Mouse (Mus musculus) retina, adult 2 months (tissue): ENCODE measurements around the gene Vmn1r236.

ENCODE experiments used
- DNase-seq: peaks from one replicate; pipeline ENCODE4 v3.0.0-alpha.2; 2012; ENCODE audit warnings: low read depth, low spot score

Gene Vmn1r236

GRCm38 (mm10) chr17:21282642-21283041 lies at the start of gene Vmn1r236:
Vmn1r236 (plus strand) TSS chr17:21282942.
- no peak for DNase-seq

- no peak for DNase-seq
Measured at GRCm38 (mm10) chr17:21256111-21256510, 26.6 kb upstream of the Vmn1r236 start, which contains the start of gene Vmn1r235. Vmn1r235 (plus strand) TSS chr17:21256411.

- DNase-seq, result peak; percentile 20
Measured at GRCm38 (mm10) chr17:21272103-21272502, 10.6 kb upstream of the Vmn1r236 start.

DNA sequence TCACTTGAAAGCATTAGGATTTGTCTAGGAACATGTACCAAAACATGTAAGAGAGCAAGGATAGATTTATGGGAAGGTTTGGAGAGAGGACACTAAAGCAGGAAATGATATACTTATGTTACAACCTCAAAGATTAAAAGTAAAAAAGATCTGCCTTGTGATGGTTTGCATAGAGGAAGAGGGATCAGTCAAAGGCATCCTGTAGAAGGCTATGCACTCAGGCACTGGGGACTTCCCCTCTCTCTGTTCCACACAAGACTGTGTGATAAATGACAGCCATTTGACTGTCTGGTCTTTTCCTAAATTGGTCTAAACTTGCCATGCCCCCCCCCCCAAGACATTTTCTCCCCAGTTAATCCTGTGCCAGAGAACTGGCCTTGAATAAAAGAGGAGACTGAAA lies 1.7 kb downstream of the Vmn1r236 start:
- DNase-seq, result no peak

GRCm38 (mm10) chr17:21289695-21290094 lies 7.0 kb downstream of the Vmn1r236 start:
- no peak for DNase-seq

- no peak for DNase-seq
Measured at GRCm38 (mm10) chr17:21311565-21311964, 28.8 kb downstream of the Vmn1r236 start, which contains the start of gene Vmn1r237. Vmn1r237 (plus strand) TSS chr17:21311865.
